Mouse (Mus musculus): ENCODE measurements around the gene Mok.

- TF ChIP-seq POLR2A (IDR thresholded peaks at IDR 0.05; ENCODE audit: insufficient read length, low read depth) (no peak), TCF12 (IDR thresholded peaks at IDR 0.05; ENCODE audit: insufficient read depth, poor library complexity, severe bottlenecking) (no peak), E2F4 (IDR thresholded peaks at IDR 0.05; ENCODE audit: insufficient read depth) (no peak), MAX (IDR thresholded peaks at IDR 0.05; ENCODE audit: low read depth) (no peak)
Observed at GRCm38 (mm10) chr12:110841731-110842493, 1.2 kb upstream of the Mok start.
